Mouse (Mus musculus) MEL (cell line): ENCODE data around the gene Lrrn1. TPM values are rescaled to one million over a fixed set of nuclear protein-coding genes. Genes with fewer than 3 reads are reported as not detected.

Experiments
- DNase-seq: peaks from one replicate; pipeline ENCODE4 v3.0.0; 2011; ENCODE audit warnings: low read depth, low spot score
- H3K27ac ChIP-seq: 2 replicates; pipeline ENCODE4 v1.5.1; 2012; ENCODE audit warnings: low read depth, mild to moderate bottlenecking, control low read depth, low read length, moderate library complexity; ENCODE audit not compliant: control insufficient read depth
- H3K27me3 ChIP-seq, 2 experiments: fragments of 150-350 bp in 1 of 2; sonication (generic) in 1 of 2; 2 replicates each; pipeline ENCODE4 v1.6.1; 2012; ENCODE audit warnings: low read length in 2 of 2, mild to moderate bottlenecking in 2 of 2, improper control_type of control experiment in 1 of 2, moderate library complexity in 1 of 2; ENCODE audit not compliant: insufficient read depth in 2 of 2, control insufficient read depth in 1 of 2
- H3K36me3 ChIP-seq, 2 experiments: 2 replicates each; pipeline ENCODE4 v1.6.1; 2012 to 2014; ENCODE audit warnings: low read length in 2 of 2, improper control_type of control experiment in 1 of 2, inconsistent platforms in 1 of 2, mild to moderate bottlenecking in 1 of 2; ENCODE audit not compliant: insufficient read depth in 2 of 2, control insufficient read depth in 1 of 2
- H3K4me1 ChIP-seq, 2 experiments: fragments of 150-350 bp in 1 of 2; sonication (generic) in 1 of 2; 2 replicates each; pipeline ENCODE4 v1.6.1; 2012; ENCODE audit warnings: low read length in 2 of 2, improper control_type of control experiment in 1 of 2, mild to moderate bottlenecking in 1 of 2; ENCODE audit not compliant: insufficient read depth in 2 of 2, control insufficient read depth in 1 of 2
- H3K4me3 ChIP-seq, 2 experiments: fragments of 150-350 bp in 1 of 2; sonication (generic) in 1 of 2; 2 replicates each; pipeline ENCODE4 v1.5.1; 2012; ENCODE audit warnings: low read depth in 2 of 2, low read length in 2 of 2, mild to moderate bottlenecking in 2 of 2, moderate library complexity in 2 of 2, control low read depth in 1 of 2, improper control_type of control experiment in 1 of 2; ENCODE audit not compliant: control insufficient read depth in 1 of 2, insufficient read depth in 1 of 2
- H3K79me2 ChIP-seq: 2 replicates; pipeline ENCODE4 v1.6.1; 2012; ENCODE audit warnings: mild to moderate bottlenecking, low read length, moderate library complexity; ENCODE audit not compliant: control insufficient read depth, poor library complexity, insufficient read depth
- H3K9ac ChIP-seq: 2 replicates; pipeline ENCODE4 v1.6.1; 2012; ENCODE audit warnings: low read depth, mild to moderate bottlenecking, control low read depth, low read length, moderate library complexity; ENCODE audit not compliant: control insufficient read depth, poor library complexity, severe bottlenecking
- H3K9me3 ChIP-seq: fragments of 150-350 bp; sonication (generic); replicated peaks from 2 replicates; pipeline ENCODE4 v1.6.1; 2012; ENCODE audit warnings: mild to moderate bottlenecking, low read length, improper control_type of control experiment, moderate library complexity; ENCODE audit not compliant: insufficient read depth
- CHD2 ChIP-seq: IDR thresholded peaks from 2 replicates; pipeline ENCODE4 v1.6.1; 2011; ENCODE audit warnings: low read length, improper control_type of control experiment
- EP300 ChIP-seq, 2 experiments: IDR thresholded peaks; 2 replicates each; pipeline ENCODE4 v1.6.1; 2011; ENCODE audit warnings: improper control_type of control experiment in 2 of 2, low read length in 2 of 2, low read depth in 1 of 2, mild to moderate bottlenecking in 1 of 2
- KAT2A ChIP-seq: conservative IDR thresholded peaks from 2 replicates; pipeline ENCODE4 v1.6.1; 2012; ENCODE audit warnings: low read depth, low read length, improper control_type of control experiment, inconsistent platforms
- MAFK ChIP-seq: IDR thresholded peaks from 2 replicates; pipeline ENCODE4 v1.6.1; 2011; ENCODE audit warnings: low read depth, mild to moderate bottlenecking, low read length, improper control_type of control experiment, borderline replicate concordance
- MEF2A ChIP-seq: IDR thresholded peaks from 2 replicates; pipeline ENCODE4 v1.6.1; 2014; ENCODE audit warnings: low read depth, mild to moderate bottlenecking, inconsistent platforms, low read length, improper control_type of control experiment; ENCODE audit not compliant: poor library complexity, insufficient replicate concordance, severe bottlenecking; ENCODE audit errors: extremely low read depth
- MXI1 ChIP-seq: IDR thresholded peaks from 2 replicates; pipeline ENCODE4 v1.6.1; 2011; ENCODE audit warnings: mild to moderate bottlenecking, low read depth, low read length, improper control_type of control experiment
- NELFE ChIP-seq: IDR thresholded peaks from 2 replicates; pipeline ENCODE4 v1.6.1; 2011; ENCODE audit warnings: low read depth, low read length, improper control_type of control experiment
- POLR2A ChIP-seq, 2 experiments: IDR thresholded peaks; 2 replicates each; pipeline ENCODE4 v1.6.1; 2011 to 2012; ENCODE audit warnings: low read length in 2 of 2, mild to moderate bottlenecking in 2 of 2, control low read depth in 1 of 2, improper control_type of control experiment in 1 of 2, low read depth in 1 of 2, moderate library complexity in 1 of 2; ENCODE audit not compliant: control insufficient read depth in 1 of 2, insufficient read depth in 1 of 2, poor library complexity in 1 of 2
- SIN3A ChIP-seq: IDR thresholded peaks from 2 replicates; pipeline ENCODE4 v1.6.1; 2012; ENCODE audit warnings: low read length, improper control_type of control experiment, inconsistent platforms
- TCF12 ChIP-seq: IDR thresholded peaks from 2 replicates; pipeline ENCODE4 v1.6.1; 2014; ENCODE audit warnings: low read depth, mild to moderate bottlenecking, inconsistent platforms, low read length, improper control_type of control experiment, moderate library complexity
- ZNF384 ChIP-seq: IDR thresholded peaks from 2 replicates; pipeline ENCODE4 v1.6.1; 2012; ENCODE audit warnings: low read depth, mild to moderate bottlenecking, inconsistent platforms, low read length, improper control_type of control experiment
- polyA plus RNA-seq, 2 experiments: library from polyadenylated mRNA; stranded (reverse) in 1 of 2; unstranded in 1 of 2; fragments of >175 nt in 1 of 2; fragments of >200 nt in 1 of 2; gene quantifications; 2 replicates each; pipeline versions ENCODE4 v1.2.1 to v1.2.4; 2012; ENCODE audit warnings: low replicate concordance in 2 of 2, low read depth in 1 of 2; ENCODE audit not compliant: insufficient read length in 2 of 2, insufficient read depth in 1 of 2, missing spikeins in 1 of 2
- total RNA-seq: library from RNA; depleted of rRNA; stranded (reverse); fragments of 300-350 nt; gene quantifications from 2 replicates; pipeline ENCODE4 v1.2.3, GENCODE M21; 2012

The Lrrn1 gene
- total and polyA plus RNA-seq, 3 experiments, result not detected

GRCm38 (mm10) chr6:107575405-107575804 is 45.8 kb downstream of the Lrrn1 start:
- DNase-seq, result no peak
- H3K27me3 ChIP-seq, result no peaks in the 10 kb centered on the region
- no peaks in the 10 kb centered on the region for H3K36me3 ChIP-seq
- H3K4me3 ChIP-seq, result no peak overlapping the region
- no peaks in the 10 kb centered on the region for H3K79me2 ChIP-seq
- no peak overlapping the region for H3K27ac ChIP-seq
- TF ChIP-seq ZNF384 (no peak), EP300 (IDR thresholded peaks at IDR 0.05; ENCODE audit: low read depth in 1 of 2, low read length in 2 of 2) (no peak), KAT2A (no peak), MAFK (no peak)
- H3K4me1 ChIP-seq, result no peaks in the 10 kb centered on the region
- H3K9ac ChIP-seq, result no peak overlapping the region
- H3K9me3 ChIP-seq, result no peaks in the 10 kb centered on the region

- Histone ChIP-seq H3K36me3 (no peaks in the 10 kb centered on the region), H3K9ac (no peak overlapping the region), H3K27me3 (no peaks in the 10 kb centered on the region), H3K4me1 (no peaks in the 10 kb centered on the region), H3K9me3 (no peaks in the 10 kb centered on the region), H3K79me2 (no peaks in the 10 kb centered on the region), H3K27ac (no peak overlapping the region), H3K4me3 (no peak overlapping the region)
- no peak for DNase-seq
- no peak for TF ChIP-seq MXI1
- TF ChIP-seq MEF2A, result no peak
- no peak for TF ChIP-seq NELFE
Observed at GRCm38 (mm10) chr6:107577309-107577708, 47.7 kb downstream of the Lrrn1 start.

DNA sequence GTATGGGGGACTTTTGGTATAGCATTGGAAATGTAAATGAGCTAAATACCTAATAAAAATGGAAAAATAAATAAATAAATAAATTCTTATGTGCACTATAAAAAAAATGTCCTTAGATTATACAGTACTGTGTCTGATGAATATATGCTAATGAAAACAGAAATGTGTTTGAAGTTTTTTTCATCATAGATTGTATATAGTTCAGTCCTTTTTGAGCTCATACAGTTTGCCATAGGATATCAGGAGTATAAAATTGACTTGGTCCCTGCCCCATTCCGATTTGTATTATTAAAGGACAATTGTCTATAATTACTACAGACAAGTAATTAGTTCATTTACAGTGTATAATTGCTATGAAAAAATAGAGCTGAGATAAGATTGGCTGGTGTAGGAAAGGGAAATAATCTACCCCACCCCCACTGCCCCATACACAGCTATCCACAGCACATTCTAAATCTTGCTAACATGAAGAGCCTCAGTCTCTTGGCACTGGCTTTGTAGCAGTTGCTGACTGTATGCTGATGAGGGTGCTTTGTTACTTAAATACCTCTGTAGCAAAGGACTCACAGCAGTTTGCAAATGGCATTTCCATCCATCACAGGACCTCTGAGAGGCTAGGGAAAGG is 54.3 kb downstream of the Lrrn1 start:
- Histone ChIP-seq H3K4me1 (no peaks in the 10 kb centered on the region), H3K9me3 (no peaks in the 10 kb centered on the region), H3K36me3 (no peaks in the 10 kb centered on the region), H3K27me3 (no peaks in the 10 kb centered on the region), H3K9ac (no peak overlapping the region), H3K27ac (no peak overlapping the region), H3K79me2 (no peaks in the 10 kb centered on the region), H3K4me3 (no peak overlapping the region)
- no peak for DNase-seq
- TF ChIP-seq SIN3A, result no peak
- TF ChIP-seq TCF12, result no peak
- no peak for TF ChIP-seq ZNF384
- TF ChIP-seq POLR2A (IDR thresholded peaks at IDR 0.05; ENCODE audit: control insufficient read depth in 1 of 2, insufficient read depth in 1 of 2, low read depth in 1 of 2, low read length in 2 of 2, poor library complexity in 1 of 2), result no peak
- TF ChIP-seq CHD2, result no peak
